12 mouse cellular contexts compared by ENCODE assay signal in genomic region chr1:143681108-143681507, GRCm38 (mm10). TPM values are rescaled to one million over a fixed set of nuclear protein-coding genes. Genes with fewer than 3 reads are reported as not detected.
DNase-seq lines count a peak whose midpoint lies in the region; ATAC-seq and TF ChIP-seq lines count a peak whose summit lies in the region.
"Had no signal": no experiment of that assay in that cellular context is flagged by ENCODE, and none has a peak within 500 bp of the region (broad histone marks: within the 10 kb centered on the region; RNA-seq: fewer than 3 reads in every experiment).

No protein-coding gene starts in this region.

- TF ChIP-seq CTCF in gastrocnemius, adult 2 months (IDR thresholded peaks at IDR 0.05), result no peak

- peaks cover 68% of the 10 kb centered on the region for H3K36me3 ChIP-seq in liver, embryonic 12.5 days

- intact Hi-C loops in gastrocnemius, adult 2 months (cut with DNase I), result no loop called here

- H3K4me1 ChIP-seq in liver, embryonic 12.5 days, result no peaks in the 10 kb centered on the region
- H3K4me1 ChIP-seq: midbrain, embryonic 15.5 days had no signal

- no peak overlapping the region for H3K9ac ChIP-seq in liver, embryonic 12.5 days
- H3K9ac ChIP-seq: midbrain, embryonic 15.5 days had no signal

- H3K27ac ChIP-seq in gastrocnemius, adult 2 months, result no peak overlapping the region
- no peak overlapping the region for H3K27ac ChIP-seq in liver, embryonic 12.5 days
- H3K27ac ChIP-seq: midbrain, embryonic 15.5 days had no signal

- no peak for ATAC-seq in liver, embryonic 12.5 days
- ATAC-seq: midbrain, embryonic 15.5 days had no signal

- H3K27me3 ChIP-seq in liver, embryonic 12.5 days (replicated peaks), result no peaks in the 10 kb centered on the region
- H3K27me3 ChIP-seq: midbrain, embryonic 15.5 days had no signal

- H3K4me3 ChIP-seq in gastrocnemius, adult 2 months, result no peak overlapping the region
- no peak overlapping the region for H3K4me3 ChIP-seq in liver, embryonic 12.5 days
- H3K4me3 ChIP-seq: midbrain, embryonic 15.5 days had no signal

- DNase-seq in gastrocnemius, adult 2 months, result peak; percentile 41
- no peak for DNase-seq in gastrocnemius, postnatal 25 days
- DNase-seq in layer of hippocampus, postnatal 14 days (ENCODE audit: low spot score in 2 of 2), result peak; percentile 14 to 72
- DNase-seq in layer of hippocampus, adult 11-12 months (ENCODE audit: low spot score), result no peak
- DNase-seq in cerebellum, adult 8-10 months, result peak; percentile 77
- DNase-seq in heart, postnatal 4 days, result peak; percentile 37
- DNase-seq in c-Kit-positive CD71-positive TER-119-positive erythroid progenitor cells, embryonic 14.5 days (ENCODE audit: low spot score), result no peak
- DNase-seq: kidney, adult 11 months; right cerebral cortex, postnatal 4 days had no signal

- no peak overlapping the region for H3K4me2 ChIP-seq in liver, embryonic 12.5 days
- H3K4me2 ChIP-seq: liver, embryonic 11.5 days; midbrain, embryonic 15.5 days had no signal

- H3K9me3 ChIP-seq in liver, embryonic 12.5 days (replicated peaks), result no peaks in the 10 kb centered on the region
- H3K9me3 ChIP-seq: midbrain, embryonic 15.5 days had no signal

- WGBS in liver, embryonic 12.5 days (ENCODE audit: insufficient replicate concordance), result 90% methylated on average over 5 of the region's 5 CpGs

RNA-seq across cellular contexts. Expression of gene Cdc73, which starts 21.6 kb away (rescaled TPM):
- 10 to 100 TPM; 48.8 to 52.7 TPM for total RNA-seq in gastrocnemius, adult 2 months (2021)
- total RNA-seq in gastrocnemius, postnatal 25 days (2021), result 10 to 100 TPM; 36.0 to 36.6 TPM
- total RNA-seq in layer of hippocampus, postnatal 14 days (2021), result 10 to 100 TPM; 52.0 to 55.0 TPM
- 10 to 100 TPM; 47.5 to 53.8 TPM for total RNA-seq in heart, postnatal 4 days (2021)
- 26.5 and 28.4 TPM in 2 replicates for polyA plus RNA-seq in liver, embryonic 12.5 days (2016; fragmentation: Nextera tagmentation; extraction: Ambion mirVana)

RNA-seq across cellular contexts. Expression of gene Glrx2, which starts 35.0 kb away (rescaled TPM):
- 10 to 100 TPM; 77.3 to 81.4 TPM for total RNA-seq in gastrocnemius, adult 2 months (2021)
- 10 to 100 TPM; 73.2 to 79.5 TPM for total RNA-seq in gastrocnemius, postnatal 25 days (2021)
- 100 to 1,000 TPM; 109 to 112 TPM for total RNA-seq in layer of hippocampus, postnatal 14 days (2021)
- 10 to 100 TPM; 70.0 to 70.7 TPM for total RNA-seq in heart, postnatal 4 days (2021)
- polyA plus RNA-seq in liver, embryonic 12.5 days (2016; fragmentation: Nextera tagmentation; extraction: Ambion mirVana), result 80.1 and 82.5 TPM in 2 replicates

RNA-seq across cellular contexts. Expression of gene B3galt2, which starts 40.6 kb away (rescaled TPM):
- under 1 TPM; 0.31 to 0.98 TPM for total RNA-seq in gastrocnemius, adult 2 months (2021)
- 1 to 10 TPM in 1 of 2 experiments, under 1 TPM in 1; 0.97 to 3.3 TPM for total RNA-seq in gastrocnemius, postnatal 25 days (2021)
- 10 to 100 TPM; 17.2 to 18.6 TPM for total RNA-seq in layer of hippocampus, postnatal 14 days (2021)
- under 1 TPM; 0.09 to 0.10 TPM for total RNA-seq in heart, postnatal 4 days (2021)
- 0.12 and 0.18 TPM in 2 replicates for polyA plus RNA-seq in liver, embryonic 12.5 days (2016; fragmentation: Nextera tagmentation; extraction: Ambion mirVana)

Comparison
In these comparisons a context has a peak if more than half of its experiments do, and no peak if none do; other contexts are left out.
1. DNase-seq: peak in gastrocnemius, adult 2 months (single experiment), layer of hippocampus, postnatal 14 days (2 of 2), cerebellum, adult 8-10 months (single experiment) and heart, postnatal 4 days (single experiment); none in gastrocnemius, postnatal 25 days (single experiment), layer of hippocampus, adult 11-12 months (single experiment) and c-Kit-positive CD71-positive TER-119-positive erythroid progenitor cells, embryonic 14.5 days (single experiment).
2. RNA of gene B3galt2, which starts 40.6 kb away (total RNA-seq): 17.2 to 18.6 TPM in layer of hippocampus, postnatal 14 days; 0.97 to 3.3 TPM in gastrocnemius, postnatal 25 days, 0.31 to 0.98 TPM in gastrocnemius, adult 2 months and 0.09 to 0.10 TPM in heart, postnatal 4 days; every median in the first group is over 4 times any median in the second.